Mouse (Mus musculus) adrenal gland, adult 8-10 months (tissue): ENCODE measurements around the gene Slc1a5. TPM values are rescaled to one million over a fixed set of nuclear protein-coding genes. Genes with fewer than 3 reads are reported as not detected.

Source experiments
- total RNA-seq, 4 experiments: library from RNA; stranded (reverse); gene quantifications; 2 replicates each; pipeline ENCODE4 v1.2.4; 2022

Gene Slc1a5
- total RNA-seq, 4 experiments from 2014 or later: 77.8 to 202 (median 91.2) TPM

Other genes starting within 250 kb of the Slc1a5 start
- gene Arhgap35, start 166.3 kb upstream of the Slc1a5 start, total RNA-seq: 10 to 100 TPM; 65.6 to 76.6 (median 73.0) TPM
- gene Ceacam15, start 105.6 kb upstream of the Slc1a5 start, total RNA-seq: not detected
- gene Ceacam9, start 59.4 kb upstream of the Slc1a5 start, total RNA-seq: not detected
- 100 to 1,000 TPM; 127 to 153 (median 133) TPM for gene Ap2s1, start 42.9 kb upstream of the Slc1a5 start, total RNA-seq
- gene Strn4, start 34.5 kb downstream of the Slc1a5 start, total RNA-seq: 100 to 1,000 TPM in 1 of 4 experiments, 10 to 100 TPM in 3; 62.2 to 100 (median 74.6) TPM
- gene Fkrp, start 35.4 kb downstream of the Slc1a5 start, total RNA-seq: 10 to 100 TPM; 22.0 to 26.2 (median 24.9) TPM
- 10 to 100 TPM; 17.0 to 27.1 (median 20.9) TPM for gene Prkd2, start 61.6 kb downstream of the Slc1a5 start, total RNA-seq
- gene Dact3, start 94.0 kb downstream of the Slc1a5 start, total RNA-seq: 1 to 10 TPM; 4.2 to 5.9 (median 4.6) TPM
- gene Gng8, start 110.4 kb downstream of the Slc1a5 start, total RNA-seq: 1 to 10 TPM in 1 of 4 experiments, under 1 TPM in 1, not detected in 2; 1.00 to 1.0 TPM
- gene Ptgir, start 125.2 kb downstream of the Slc1a5 start, total RNA-seq: 1 to 10 TPM; 2.4 to 3.3 (median 2.6) TPM
- 100 to 1,000 TPM; 278 to 314 (median 294) TPM for gene Calm3, start 142.8 kb downstream of the Slc1a5 start, total RNA-seq
- 10 to 100 TPM; 35.2 to 71.0 (median 48.2) TPM for gene Pnmal2, start 163.3 kb downstream of the Slc1a5 start, total RNA-seq
- 1 to 10 TPM; 6.4 to 9.3 (median 7.3) TPM for gene Pnmal1, start 178.3 kb downstream of the Slc1a5 start, total RNA-seq
- 1 to 10 TPM; 2.3 to 3.1 (median 2.7) TPM for gene Gm42372, start 201.7 kb downstream of the Slc1a5 start, total RNA-seq
- 10 to 100 TPM; 22.0 to 47.8 (median 30.0) TPM for gene Ccdc8, start 211.4 kb downstream of the Slc1a5 start, total RNA-seq
- gene Ppp5c, start 246.6 kb downstream of the Slc1a5 start, total RNA-seq: 10 to 100 TPM; 74.7 to 96.9 (median 91.3) TPM